Comparison of ENCODE assay signal across 15 mouse cellular contexts in the genomic region with DNA sequence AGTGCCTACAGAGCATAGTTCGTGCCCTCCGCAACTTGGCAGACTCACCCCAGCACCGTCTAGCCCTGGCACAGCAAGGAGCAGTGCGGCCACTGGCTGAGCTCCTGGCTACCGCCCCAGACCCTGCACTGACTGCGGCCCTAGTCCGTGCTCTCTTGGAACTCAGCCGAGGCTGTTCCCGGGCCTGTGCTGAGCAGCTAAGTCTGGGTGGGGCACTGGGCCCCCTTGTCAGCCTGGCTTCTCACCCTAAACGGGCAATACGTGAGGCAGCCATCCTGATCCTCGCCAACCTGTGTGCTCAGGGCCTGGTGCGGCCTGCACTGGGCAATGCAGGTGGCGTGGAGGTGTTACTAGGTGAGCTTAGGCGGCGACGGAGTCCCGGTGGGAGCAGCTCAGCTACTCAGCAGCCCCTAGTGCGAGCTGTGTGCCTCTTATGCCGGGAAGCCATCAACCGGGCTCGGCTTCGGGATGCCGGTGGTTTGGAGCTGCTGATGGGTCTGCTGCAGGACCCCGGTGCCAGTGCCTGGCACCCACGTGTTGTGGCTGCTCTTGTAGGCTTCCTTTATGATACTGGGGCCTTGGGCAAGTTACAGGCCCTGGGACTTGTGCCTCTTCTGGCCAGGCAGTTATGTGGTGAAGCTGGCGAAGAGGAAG. TPM values are rescaled to one million over a fixed set of nuclear protein-coding genes. Genes with fewer than 3 reads are reported as not detected.
DNase-seq lines count a peak whose midpoint lies in the region; ATAC-seq and TF ChIP-seq lines count a peak whose summit lies in the region.
"Had no signal": no experiment of that assay in that cellular context is flagged by ENCODE, and none has a peak within 500 bp of the region (broad histone marks: within the 10 kb centered on the region; RNA-seq: fewer than 3 reads in every experiment).

No protein-coding gene starts in this region.

- H3K4me1 ChIP-seq in kidney, embryonic 16.5 days (ENCODE audit: insufficient read depth, low read length): peaks cover 15% of the 10 kb centered on the region
- H3K4me1 ChIP-seq in testis, adult 2 months (ENCODE audit: control insufficient read depth, insufficient read depth, low read length): peaks cover 4% of the 10 kb centered on the region

- peak; percentile 71 for DNase-seq in cerebellum, adult 11-12 months
- DNase-seq in kidney, adult 18-20 months: peak; percentile 21
- no peak for DNase-seq in testis, postnatal 10 days (ENCODE audit: low spot score)
- no peak for DNase-seq in ovary, postnatal 36 days (ENCODE audit: low spot score)
- no peak for DNase-seq in thymus, postnatal 36 days
- DNase-seq: adrenal gland, adult 2 months; B cell, adult 2 months; thymus, postnatal 14 days had no signal

- TF ChIP-seq POLR2A in testis, adult 2 months (IDR thresholded peaks at IDR 0.05; ENCODE audit: control insufficient read depth, low read depth, low read length): no peak

- no peak overlapping the region for H3K27ac ChIP-seq in kidney, embryonic 16.5 days (ENCODE audit: low read length)
- no peak overlapping the region for H3K27ac ChIP-seq in testis, adult 2 months (ENCODE audit: control insufficient read depth, insufficient read depth, low read depth, low read length)
- H3K27ac ChIP-seq: hindbrain, postnatal 0 days; midbrain, embryonic 10.5 days had no signal

- H3K9me3 ChIP-seq in kidney, embryonic 16.5 days (ENCODE audit: low read length): no peaks in the 10 kb centered on the region
- H3K9me3 ChIP-seq: midbrain, embryonic 10.5 days had no signal

- no peak overlapping the region for H3K4me2 ChIP-seq in kidney, embryonic 16.5 days (replicated peaks; ENCODE audit: low read depth, low read length)

- no peak for TF ChIP-seq CTCF in testis, adult 2 months (IDR thresholded peaks at IDR 0.05; ENCODE audit: control insufficient read depth, insufficient read depth, insufficient replicate concordance, low read depth, low read length)

- H3K27me3 ChIP-seq in kidney, embryonic 16.5 days (ENCODE audit: insufficient read depth, low read length): no peaks in the 10 kb centered on the region
- no peaks in the 10 kb centered on the region for H3K27me3 ChIP-seq in testis, adult 2 months (ENCODE audit: control insufficient read depth, insufficient read depth, low read length)

- WGBS in kidney, embryonic 16.5 days: 95% methylated on average over 27 of the region's 27 CpGs

- H3K4me3 ChIP-seq in kidney, embryonic 16.5 days (ENCODE audit: low read length): no peak overlapping the region
- H3K4me3 ChIP-seq in testis, adult 2 months (ENCODE audit: control insufficient read depth, low read depth, low read length): peak overlapping the region; percentile 55

- H3K9ac ChIP-seq in kidney, embryonic 16.5 days (replicated peaks; ENCODE audit: low read length): no peak overlapping the region

- H3K36me3 ChIP-seq in kidney, embryonic 16.5 days (ENCODE audit: insufficient read depth, low read length): peaks cover 52% of the 10 kb centered on the region
- H3K36me3 ChIP-seq in testis, adult 2 months (ENCODE audit: control insufficient read depth, insufficient read depth, low read length): no peaks in the 10 kb centered on the region

- no peak for ATAC-seq in cerebellum, adult (ENCODE audit: insufficient number of reproducible peaks, low FRiP score, low TSS enrichment)
- ATAC-seq in kidney, embryonic 16.5 days (ENCODE audit: low FRiP score, low TSS enrichment): no peak
- ATAC-seq: hindbrain, postnatal 0 days had no signal

RNA-seq across cellular contexts. Expression of a gene that starts 2.4 kb away (rescaled TPM):
- 8.7 and 8.8 TPM in 2 replicates for polyA plus RNA-seq in kidney, embryonic 16.5 days (2015; fragmentation: Nextera tagmentation; extraction: Ambion mirVana)
- polyA plus RNA-seq in testis, adult 2 months (2012; rRNA removed): 8.1 and 9.5 TPM in 2 replicates

RNA-seq across cellular contexts. Expression of a gene that starts 3.1 kb away (rescaled TPM):
- 19.7 and 21.7 TPM in 2 replicates for polyA plus RNA-seq in kidney, embryonic 16.5 days (2015; fragmentation: Nextera tagmentation; extraction: Ambion mirVana)
- 11.4 and 12.1 TPM in 2 replicates for polyA plus RNA-seq in testis, adult 2 months (2012; rRNA removed)

RNA-seq across cellular contexts. Expression of a gene that starts 6.4 kb away (rescaled TPM):
- 104 and 111 TPM in 2 replicates for polyA plus RNA-seq in kidney, embryonic 16.5 days (2015; fragmentation: Nextera tagmentation; extraction: Ambion mirVana)
- polyA plus RNA-seq in testis, adult 2 months (2012; rRNA removed): 3.7 and 5.2 TPM in 2 replicates

RNA-seq across cellular contexts. Expression of a gene that starts 25.2 kb away (rescaled TPM):
- 15.0 and 15.6 TPM in 2 replicates for polyA plus RNA-seq in kidney, embryonic 16.5 days (2015; fragmentation: Nextera tagmentation; extraction: Ambion mirVana)
- 1.2 and 2.0 TPM in 2 replicates for polyA plus RNA-seq in testis, adult 2 months (2012; rRNA removed)
- polyA plus RNA-seq: adrenal gland, adult 2 months; embryonic facial prominence, embryonic 14.5 days; lung, embryonic 16.5 days had no signal

RNA-seq across cellular contexts. Expression of a gene that starts 34.1 kb away (rescaled TPM):
- polyA plus RNA-seq in kidney, embryonic 16.5 days (2015; fragmentation: Nextera tagmentation; extraction: Ambion mirVana): 1.7 and 3.0 TPM in 2 replicates
- 0.35 and 0.52 TPM in 2 replicates for polyA plus RNA-seq in testis, adult 2 months (2012; rRNA removed)
- polyA plus RNA-seq: midbrain, embryonic 10.5 days had no signal

Comparison
In these comparisons a context has a peak if more than half of its experiments do, and no peak if none do; other contexts are left out.
1. DNase-seq: peak in cerebellum, adult 11-12 months (single experiment) and kidney, adult 18-20 months (single experiment); none in testis, postnatal 10 days (single experiment), ovary, postnatal 36 days (single experiment) and thymus, postnatal 36 days (0 of 2).
2. RNA of a gene that starts 6.4 kb away (polyA plus RNA-seq): 104 to 111 TPM in kidney, embryonic 16.5 days; 3.7 to 5.2 TPM in testis, adult 2 months; every median in the first group is over 10 times any median in the second.